Mouse (Mus musculus) myocyte (in vitro differentiated cells): Measurements from ENCODE around the gene Rps10. TPM values are rescaled to one million over a fixed set of nuclear protein-coding genes. Genes with fewer than 3 reads are reported as not detected.

Experiments used
- H3K27me3 ChIP-seq: one replicate; pipeline ENCODE4 v1.6.1; 2011; ENCODE audit not compliant: control insufficient read depth, insufficient read depth, insufficient read length
- H3K36me3 ChIP-seq: one replicate; pipeline ENCODE4 v1.6.1; 2011; ENCODE audit not compliant: control insufficient read depth, insufficient read depth
- H3K4me2 ChIP-seq: one replicate; pipeline ENCODE4 v1.6.1; 2011; ENCODE audit warnings: low read depth, control low read depth
- H3K4me3 ChIP-seq: one replicate; pipeline ENCODE4 v1.5.1; 2011; ENCODE audit warnings: mild to moderate bottlenecking, control low read depth, moderate library complexity
- H3K79me2 ChIP-seq: one replicate; pipeline ENCODE4 v1.6.1; 2011; ENCODE audit not compliant: control insufficient read depth, insufficient read depth
- H3ac ChIP-seq: one replicate; pipeline ENCODE4 v1.6.1; 2011; ENCODE audit not compliant: control insufficient read depth, insufficient read length
- CEBPB ChIP-seq: IDR thresholded peaks from 2 replicates; pipeline ENCODE4 v1.6.1; 2011; ENCODE audit warnings: mild to moderate bottlenecking, moderate library complexity; ENCODE audit not compliant: poor library complexity, insufficient read depth, severe bottlenecking
- E2F4 ChIP-seq: IDR thresholded peaks from one replicate; pipeline ENCODE4 v1.6.1; 2011; ENCODE audit warnings: mild to moderate bottlenecking, control low read depth, moderate library complexity; ENCODE audit not compliant: insufficient read depth
- MAX ChIP-seq: IDR thresholded peaks from one replicate; pipeline ENCODE4 v1.6.1; 2011; ENCODE audit warnings: low read depth, mild to moderate bottlenecking, control low read depth
- MYOD1 ChIP-seq, 3 experiments: IDR thresholded peaks; one replicate each; pipeline ENCODE4 v1.6.1; 2011; ENCODE audit warnings: control low read depth in 2 of 3, low read depth in 2 of 3, mild to moderate bottlenecking in 2 of 3, moderate library complexity in 1 of 3; ENCODE audit not compliant: insufficient read length in 2 of 3, control insufficient read depth in 1 of 3
- MYOG ChIP-seq, 3 experiments: IDR thresholded peaks; one replicate each; pipeline ENCODE4 v1.6.1; 2011; ENCODE audit warnings: control low read depth in 2 of 3, low read depth in 2 of 3, mild to moderate bottlenecking in 2 of 3; ENCODE audit not compliant: insufficient read length in 2 of 3, control insufficient read depth in 1 of 3, insufficient read depth in 1 of 3
- POLR2A ChIP-seq: IDR thresholded peaks from one replicate; pipeline ENCODE4 v1.6.1; 2011; ENCODE audit warnings: low read depth, mild to moderate bottlenecking, control low read depth, moderate library complexity; ENCODE audit not compliant: insufficient read length
- POLR2AphosphoS2 ChIP-seq: IDR thresholded peaks from one replicate; pipeline ENCODE4 v1.6.1; 2011; ENCODE audit warnings: low read depth, control low read depth; ENCODE audit not compliant: insufficient read length
- REST ChIP-seq: IDR thresholded peaks from one replicate; pipeline ENCODE4 v1.6.1; 2011; ENCODE audit warnings: mild to moderate bottlenecking, control low read depth, moderate library complexity; ENCODE audit not compliant: insufficient read depth, insufficient read length
- SRF ChIP-seq: IDR thresholded peaks from one replicate; pipeline ENCODE4 v1.6.1; 2011; ENCODE audit warnings: low read depth; ENCODE audit not compliant: control insufficient read depth, insufficient read length
- TCF12 ChIP-seq: IDR thresholded peaks from one replicate; pipeline ENCODE4 v1.6.1; 2011; ENCODE audit warnings: mild to moderate bottlenecking, control low read depth; ENCODE audit not compliant: poor library complexity, insufficient read depth, severe bottlenecking
- TCF3 ChIP-seq: IDR thresholded peaks from one replicate; pipeline ENCODE4 v1.6.1; 2011; ENCODE audit warnings: low read depth, control low read depth; ENCODE audit not compliant: insufficient read length
- USF1 ChIP-seq: IDR thresholded peaks from one replicate; pipeline ENCODE4 v1.6.1; 2011; ENCODE audit warnings: low read depth, mild to moderate bottlenecking, control low read depth, moderate library complexity
- polyA plus RNA-seq: library from polyadenylated mRNA; unstranded; fragments of >200 nt; fragmentation: generic; extraction: Trizol; gene quantifications from one replicate; pipeline ENCODE4 v1.2.1, GENCODE M21; 2012; ENCODE audit warnings: missing spikeins

The Rps10 gene
- polyA plus RNA-seq, 1 experiment = 3,606 TPM

DNA sequence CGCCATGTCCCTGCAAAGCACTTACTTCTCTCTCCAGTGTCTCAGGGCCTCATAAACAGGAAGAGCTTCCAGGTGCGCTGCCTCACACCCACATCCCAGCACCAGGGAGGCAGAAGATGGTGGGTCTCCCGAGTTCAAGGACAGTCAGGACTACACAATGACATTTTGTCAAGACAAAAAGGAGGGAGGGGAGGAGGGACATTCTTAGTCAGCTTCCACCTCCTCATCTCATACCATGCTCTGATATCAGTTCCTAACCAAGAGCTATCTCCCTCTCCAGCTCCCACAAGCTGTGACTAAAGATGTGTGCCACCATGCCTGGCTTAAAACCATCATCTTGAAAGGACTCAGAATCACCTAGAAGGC, 25.0 kb downstream of the Rps10 start:
- TF ChIP-seq USF1 (no peak), POLR2A (no peak)
- Histone ChIP-seq H3K4me2 (no peak overlapping the region), H3K27me3 (no peaks in the 10 kb centered on the region), H3K36me3 (no peaks in the 10 kb centered on the region), H3K4me3 (no peak overlapping the region), H3K79me2 (peaks cover 100% of the 10 kb centered on the region), H3ac (no peak overlapping the region)

DNA sequence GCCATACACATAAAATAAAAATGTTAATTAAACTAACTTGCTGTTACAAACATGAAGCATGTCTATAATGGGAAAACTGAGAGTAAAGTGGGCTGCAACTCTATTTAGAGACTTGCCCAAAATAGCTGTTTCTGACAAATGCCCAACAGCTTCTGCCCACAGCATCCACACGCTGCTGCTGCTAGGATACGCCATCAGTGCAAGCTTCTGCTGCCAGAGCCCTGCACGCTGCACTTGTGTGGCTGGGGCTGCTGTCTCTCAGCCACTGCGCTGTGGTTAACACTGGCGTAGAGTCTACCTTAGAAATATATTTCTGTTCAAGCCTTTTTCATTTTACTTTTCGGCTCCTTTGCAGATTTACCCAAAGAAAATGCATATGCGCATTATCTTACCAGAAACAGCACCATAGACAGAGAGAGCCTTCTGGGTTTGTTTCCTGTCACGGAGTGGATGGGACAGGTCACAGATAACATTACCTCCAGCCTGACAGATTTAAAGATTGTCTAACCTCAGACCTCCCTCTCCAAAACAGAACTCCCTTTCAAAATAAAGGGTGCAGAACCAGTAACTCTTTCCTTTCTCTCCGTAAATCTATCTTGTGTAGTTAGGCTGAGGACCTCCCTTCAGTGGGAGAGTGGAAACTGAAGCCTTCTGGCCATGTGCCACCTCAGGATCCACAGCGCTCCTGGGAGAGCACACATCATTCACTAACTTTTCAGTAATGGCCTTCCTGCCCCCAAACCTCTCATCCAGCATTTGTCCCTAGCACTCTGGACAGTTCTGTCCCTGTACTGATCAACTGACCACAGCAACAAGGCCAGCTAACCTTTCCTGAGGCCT, 25.6 kb downstream of the Rps10 start:
- Histone ChIP-seq H3K27me3 (no peaks in the 10 kb centered on the region), H3K4me3 (no peak overlapping the region), H3K36me3 (no peaks in the 10 kb centered on the region), H3K79me2 (peaks cover 100% of the 10 kb centered on the region), H3K4me2 (no peak overlapping the region), H3ac (no peak overlapping the region)
- no peak for TF ChIP-seq USF1

DNA sequence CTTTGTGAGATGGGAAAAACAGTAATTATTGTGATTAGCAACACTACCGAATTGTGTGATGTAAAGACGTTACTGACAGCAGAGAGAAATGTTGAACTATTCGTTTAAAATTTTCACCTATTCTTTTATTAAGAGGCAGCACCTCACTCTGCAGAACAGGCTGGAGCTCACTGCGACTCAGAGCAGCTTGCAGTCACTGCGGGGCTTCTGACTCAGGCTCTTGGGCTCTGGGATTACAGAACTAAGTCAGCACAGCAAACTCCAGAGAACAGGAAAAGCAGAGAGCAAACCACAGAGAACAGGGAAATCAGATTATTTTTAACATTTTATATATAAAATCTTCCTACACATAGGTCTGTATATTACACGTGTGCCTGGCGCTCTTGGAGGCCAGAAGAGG, 26.9 kb downstream of the Rps10 start:
- Histone ChIP-seq H3K4me3 (no peak overlapping the region), H3K4me2 (no peak overlapping the region), H3K27me3 (no peaks in the 10 kb centered on the region), H3ac (no peak overlapping the region), H3K79me2 (peaks cover 94% of the 10 kb centered on the region), H3K36me3 (no peaks in the 10 kb centered on the region)
- TF ChIP-seq CEBPB = no peak

DNA sequence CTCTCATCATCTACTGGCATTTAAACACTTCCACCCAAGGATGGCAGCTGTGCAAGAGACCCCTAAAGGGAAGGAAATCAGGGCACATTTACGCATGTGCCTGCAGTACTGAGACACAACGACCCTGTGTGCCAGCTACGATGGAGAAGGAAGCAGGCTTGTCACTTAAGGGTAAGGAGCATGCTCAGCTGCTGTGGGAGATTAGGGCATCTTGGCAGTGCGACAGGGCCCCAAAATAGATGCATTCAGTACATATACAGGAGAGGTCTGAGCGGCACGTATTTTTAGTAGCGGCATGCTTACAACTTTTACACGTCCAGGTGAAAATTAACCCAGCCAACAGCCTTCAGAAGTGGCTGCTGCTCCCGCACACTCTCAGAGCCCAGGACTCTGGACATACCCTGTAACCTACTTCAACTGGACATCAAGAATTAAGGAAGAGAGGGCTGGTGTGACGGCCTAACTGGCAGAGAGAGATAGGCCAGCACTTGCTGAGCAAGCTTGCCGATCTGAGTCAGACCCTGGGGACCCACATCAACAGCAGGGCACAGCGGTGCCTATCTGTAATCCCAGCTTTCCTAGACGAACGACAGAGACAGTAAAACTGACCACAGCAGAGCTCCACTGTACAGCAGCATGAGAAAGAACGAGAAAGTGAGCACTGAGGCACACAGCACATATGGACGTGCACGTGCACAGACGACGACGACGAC, 32.8 kb downstream of the Rps10 start:
- Histone ChIP-seq H3K4me3 (no peak overlapping the region), H3K4me2 (peak overlapping the region; percentile 10), H3ac (no peak overlapping the region), H3K27me3 (no peaks in the 10 kb centered on the region), H3K36me3 (no peaks in the 10 kb centered on the region), H3K79me2 (peaks cover 90% of the 10 kb centered on the region)
- TF ChIP-seq TCF12 (no peak), POLR2A (no peak), MYOD1 (IDR thresholded peaks at IDR 0.05; ENCODE audit: control insufficient read depth in 1 of 3, insufficient read length in 2 of 3, low read depth in 2 of 3) (peak; percentile 43 to 81 (median 72)), USF1 (no peak), E2F4 (no peak), POLR2AphosphoS2 (no peak), REST (no peak), MYOG (IDR thresholded peaks at IDR 0.05; ENCODE audit: control insufficient read depth in 1 of 3, insufficient read depth in 1 of 3, insufficient read length in 2 of 3, low read depth in 2 of 3) (peak; percentile 36 to 64 (median 49)), CEBPB (no peak), TCF3 (no peak), SRF (no peak), MAX (no peak)

DNA sequence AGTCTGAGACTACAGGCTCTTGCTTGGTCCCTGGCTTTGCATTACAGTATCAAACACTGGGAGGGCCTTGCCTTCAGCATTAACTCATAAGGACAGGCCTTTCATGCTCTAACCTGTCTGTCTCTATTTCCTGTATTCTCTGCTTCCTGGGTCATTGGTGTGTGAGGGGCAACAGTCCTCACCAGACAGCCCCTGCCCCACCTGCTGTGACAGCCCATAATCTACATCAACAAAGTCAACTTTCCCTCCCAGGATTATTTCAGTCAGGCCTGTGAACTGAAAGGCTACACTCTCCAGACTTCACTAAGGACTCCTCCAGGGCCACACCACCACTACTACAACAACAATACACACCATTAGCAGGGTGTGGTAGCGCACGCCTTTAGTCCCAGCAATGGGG, 33.4 kb downstream of the Rps10 start:
- Histone ChIP-seq H3K4me2 (peak overlapping the region; percentile 10), H3K36me3 (no peaks in the 10 kb centered on the region), H3K79me2 (peaks cover 90% of the 10 kb centered on the region), H3ac (no peak overlapping the region), H3K27me3 (no peaks in the 10 kb centered on the region), H3K4me3 (no peak overlapping the region)
- TF ChIP-seq TCF3 (no peak), SRF (no peak), POLR2A (no peak), MAX (no peak)

DNA sequence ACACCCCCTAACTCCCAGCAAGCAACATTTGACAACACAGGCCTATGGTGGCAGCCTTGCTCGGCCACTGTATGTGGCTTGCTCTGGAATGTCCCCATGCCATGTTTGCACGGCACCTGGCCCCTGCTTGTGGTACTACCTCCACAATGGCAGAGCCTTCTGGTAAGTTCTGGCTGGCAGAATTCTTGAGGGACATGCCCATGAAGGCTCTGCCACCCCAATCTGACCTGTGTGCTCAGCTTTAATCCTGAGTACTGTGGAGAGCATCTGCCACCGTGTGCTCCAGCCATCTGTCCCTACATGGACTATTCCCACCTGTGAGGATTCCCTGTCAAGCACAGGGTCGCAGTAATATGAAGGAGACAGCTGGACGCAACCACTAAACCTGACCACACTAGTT, 35.6 kb downstream of the Rps10 start:
- H3K4me2 ChIP-seq = no peak overlapping the region
- H3K36me3 ChIP-seq = no peaks in the 10 kb centered on the region

More for the DNA sequence above, 35.6 kb downstream of the Rps10 start:
- TF ChIP-seq USF1 (no peak), MAX (no peak)
- Histone ChIP-seq H3K79me2 (peaks cover 72% of the 10 kb centered on the region), H3ac (no peak overlapping the region), H3K4me3 (no peak overlapping the region), H3K27me3 (no peaks in the 10 kb centered on the region)
